Mouse (Mus musculus) right cerebral cortex, adult 18-20 months (tissue): ENCODE results near the gene Srp68.
A peak's percentile ranks its signal among the peaks of the same experiment; 100 is the strongest.

Experiments used
- DNase-seq: peaks from one replicate; pipeline ENCODE4 v3.0.0; 2022; ENCODE audit warnings: mixed read lengths

The Srp68 gene

GRCm38 (mm10) chr11:116274045-116274666, at the start of gene Srp68:
Gene Srp68 (minus strand): TSS chr11:116274217.
- peak; percentile 97 for DNase-seq

DNA sequence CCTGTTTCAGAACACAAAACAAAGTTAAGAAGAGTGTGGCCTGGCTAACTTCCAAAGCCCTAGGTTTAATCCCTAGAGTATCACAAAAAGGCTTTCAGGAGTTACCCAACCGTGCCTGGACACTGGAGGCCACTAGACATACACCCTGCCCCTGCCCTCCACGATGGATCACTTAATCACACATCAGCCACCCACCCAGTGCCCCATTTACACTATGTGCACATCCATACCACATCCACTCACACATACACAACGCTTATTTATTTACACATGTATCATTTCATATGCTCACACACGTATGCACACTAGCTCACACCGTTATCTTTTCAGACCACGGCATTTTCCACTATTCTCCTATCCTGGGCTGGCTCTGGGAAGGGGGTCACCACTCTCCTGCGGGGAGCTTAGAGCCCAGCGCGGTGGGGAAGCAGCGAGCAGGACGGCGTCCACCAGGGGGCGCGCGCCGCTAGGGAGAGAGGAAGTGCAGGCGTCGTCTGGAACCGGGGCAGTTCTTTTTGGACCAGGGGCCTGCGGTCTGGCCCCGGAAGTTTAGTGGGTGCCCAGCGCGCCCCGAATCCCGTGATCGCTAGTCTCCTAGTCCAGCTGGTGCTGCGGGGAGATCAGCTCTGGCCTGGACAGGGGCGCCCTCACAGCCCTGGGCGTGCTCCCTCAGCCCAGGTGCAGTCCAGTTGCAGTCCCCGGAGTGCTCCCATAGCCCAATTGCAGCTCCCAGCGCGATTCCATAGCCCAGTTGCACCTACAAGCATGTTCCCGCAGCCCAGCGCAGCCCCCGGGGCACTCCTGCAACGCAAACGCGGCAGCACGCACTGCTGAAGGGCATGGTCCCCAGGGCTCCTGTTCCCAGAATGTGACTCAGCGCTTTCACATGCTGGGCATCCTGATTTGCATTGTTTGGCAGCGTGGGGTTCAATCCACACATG, 45.0 kb upstream of the Srp68 start:
- DNase-seq, result peak; percentile 80

DNA sequence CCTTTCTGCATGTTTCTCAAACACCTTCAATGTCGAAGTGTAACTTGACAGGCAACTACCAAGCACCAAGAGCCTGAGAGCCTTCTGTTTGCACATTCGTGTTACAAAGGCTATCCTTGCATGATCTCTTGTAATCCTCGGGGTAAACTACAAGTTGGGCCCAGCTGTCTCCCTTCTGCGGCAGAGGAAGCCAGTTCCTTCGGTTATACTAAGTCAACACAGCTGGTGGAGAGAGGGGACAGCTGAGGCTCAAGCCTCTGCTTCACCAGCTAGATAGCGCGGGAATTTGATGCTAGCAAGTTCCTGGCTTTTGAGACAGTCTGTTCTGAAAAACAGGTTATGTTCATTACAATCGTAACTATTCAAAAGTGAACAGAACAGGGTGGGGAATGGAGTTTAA, 38.3 kb upstream of the Srp68 start:
- DNase-seq, result no peak

DNA sequence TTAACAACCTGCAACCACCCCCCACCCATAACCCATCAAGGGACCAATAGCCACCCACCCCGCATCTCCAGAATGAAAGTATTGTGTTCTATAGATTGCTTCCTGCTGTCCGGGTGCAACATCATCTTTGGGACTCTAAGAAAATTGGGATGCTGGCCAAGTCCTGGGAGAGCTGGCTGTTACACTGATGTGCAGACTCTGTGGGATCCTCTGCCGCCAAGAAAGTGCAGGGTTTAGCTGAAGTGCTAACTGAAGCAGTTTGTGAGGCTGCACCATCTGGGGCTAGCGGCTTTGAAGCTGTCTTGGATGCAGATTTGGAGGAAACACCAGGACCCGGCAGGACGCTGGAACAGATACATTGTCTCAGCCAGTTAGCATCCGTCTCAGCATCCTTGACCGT, 37.2 kb upstream of the Srp68 start:
- DNase-seq, result peak; percentile 53

- DNase-seq, result no peak
These were observed 35.6 kb upstream of the Srp68 start for GRCm38 (mm10) chr11:116309601-116310000.

DNA sequence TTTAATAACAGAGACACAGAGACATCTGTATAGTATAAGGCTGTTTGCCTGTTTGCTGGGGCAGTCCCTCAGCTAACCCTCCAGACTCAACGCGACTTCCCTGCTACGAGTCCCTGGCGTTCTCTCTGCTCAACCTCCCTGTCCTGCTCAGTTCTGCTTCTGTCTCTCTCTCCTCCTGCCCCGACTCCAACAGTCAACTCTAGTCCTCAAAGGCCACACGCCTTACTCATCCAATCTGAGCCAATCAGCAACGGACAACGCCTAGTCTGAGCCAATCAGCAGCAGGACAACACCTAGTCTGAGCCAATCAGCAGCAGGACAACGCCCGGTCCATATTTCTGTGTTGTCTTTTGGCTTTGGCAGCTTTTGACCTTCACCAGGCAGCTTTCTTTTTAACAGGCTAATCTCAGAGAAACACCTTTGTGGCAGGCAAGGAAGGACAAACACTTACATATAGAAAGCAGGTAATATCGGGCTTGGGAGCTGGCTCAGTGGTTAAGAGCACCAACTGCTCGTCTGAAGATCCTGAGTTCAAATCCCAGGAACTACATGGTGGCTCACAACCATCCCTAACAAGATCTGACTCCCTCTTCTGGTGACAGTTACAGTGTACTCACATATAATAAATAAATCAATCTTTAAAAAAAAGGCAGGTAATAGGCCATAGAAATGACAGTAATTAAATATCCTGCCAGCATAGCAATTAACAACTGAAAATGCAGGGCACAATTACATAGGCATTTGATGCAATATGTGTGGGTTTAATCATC, 33.9 kb upstream of the Srp68 start:
- no peak for DNase-seq

DNA sequence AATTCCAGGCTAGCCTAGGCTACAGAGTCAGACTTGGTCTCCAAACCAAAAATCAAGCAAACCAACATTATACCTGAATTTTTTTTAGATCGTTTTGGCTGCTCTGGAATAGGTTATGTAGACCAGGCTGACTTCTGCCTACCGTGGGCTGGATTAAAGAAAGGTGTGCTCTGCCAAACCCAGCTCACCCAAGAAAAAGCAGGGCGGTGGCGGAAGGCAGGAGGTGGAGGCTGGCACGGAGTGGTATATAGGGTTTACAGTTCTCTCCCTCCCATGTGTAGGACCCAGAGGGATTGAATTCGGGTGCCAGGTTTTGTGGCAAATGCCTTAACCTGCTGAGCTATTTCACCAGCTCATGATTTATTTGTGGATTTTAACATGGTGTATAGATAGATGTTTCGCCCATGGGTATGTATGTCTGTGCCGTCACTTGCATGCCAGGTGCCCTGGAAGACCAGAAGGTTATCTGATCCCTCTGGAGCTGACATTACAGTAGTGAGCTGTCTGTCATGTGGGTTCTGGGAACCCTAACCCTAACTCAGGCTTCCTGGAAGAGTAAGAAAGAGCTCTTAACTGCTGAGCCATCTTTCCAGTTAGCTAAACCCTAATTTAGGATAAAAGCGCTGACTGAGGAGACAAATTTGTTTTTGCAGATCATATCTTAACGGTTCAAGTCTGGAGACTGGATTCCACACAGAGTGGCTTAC, 33.2 kb upstream of the Srp68 start, which contains the start of gene Exoc7:
Gene Exoc7, minus strand, starts transcription at position 215 of the 707 bp plus-strand sequence.
- no peak for DNase-seq

- peak; percentile 92 for DNase-seq
These were observed 32.3 kb upstream of the Srp68 start for GRCm38 (mm10) chr11:116306126-116306982.

DNA sequence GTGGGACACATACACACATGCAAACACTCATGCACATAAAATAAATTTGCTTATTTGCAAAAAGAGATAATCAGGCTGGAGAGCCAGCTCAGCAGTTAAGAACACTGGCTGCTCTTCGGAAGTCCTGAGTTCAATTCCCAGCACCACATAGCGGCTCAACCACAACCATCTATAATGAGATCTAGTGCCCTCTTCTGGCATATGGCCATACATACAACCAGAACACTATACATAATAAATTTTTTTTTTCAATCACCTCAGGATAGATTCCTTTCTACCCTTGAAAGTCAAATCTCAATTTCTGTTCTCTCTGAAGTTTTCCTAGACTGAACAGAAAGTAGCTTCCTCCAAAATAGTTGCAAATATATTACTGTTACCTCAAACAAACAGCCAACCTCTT, 31.4 kb upstream of the Srp68 start:
- no peak for DNase-seq

DNA sequence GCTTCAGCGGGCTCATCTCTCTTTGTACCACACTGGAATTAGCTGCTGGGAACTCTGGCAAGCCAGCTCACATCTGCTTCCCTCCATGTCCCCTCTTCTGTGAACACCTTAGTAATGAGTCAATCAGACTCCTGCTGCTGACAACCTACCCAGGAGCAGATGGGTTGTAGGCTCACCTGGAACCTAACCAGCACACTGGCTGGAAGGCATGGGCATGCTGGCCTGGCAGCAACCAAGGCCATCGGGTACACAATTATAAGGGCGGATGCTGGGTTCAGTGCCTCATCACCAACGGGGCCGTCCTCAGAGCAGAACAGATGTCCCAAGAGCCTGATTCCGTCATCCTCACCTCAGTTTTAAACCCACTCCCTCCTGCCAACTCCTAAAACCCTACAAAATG, 24.6 kb upstream of the Srp68 start:
- DNase-seq, result no peak

DNA sequence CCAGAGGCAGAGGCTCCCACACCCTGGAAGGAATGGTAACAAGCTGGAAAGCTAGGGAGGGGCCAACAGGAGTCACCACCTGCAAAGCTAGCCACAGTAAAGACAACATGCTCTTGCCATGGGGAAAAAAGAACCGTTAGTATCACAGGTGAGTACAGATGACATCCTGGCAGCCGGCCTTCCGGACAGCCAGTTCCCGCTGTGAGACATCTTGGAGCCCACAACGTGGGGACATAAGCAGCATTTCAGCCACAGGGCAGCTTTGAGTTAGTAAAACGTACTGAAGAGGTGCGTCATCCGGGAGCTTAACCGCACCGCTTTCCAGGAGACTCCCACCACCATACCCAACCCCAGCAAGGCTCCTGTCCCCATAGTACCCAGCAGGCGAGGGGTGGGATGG, 24.2 kb upstream of the Srp68 start:
- no peak for DNase-seq

- DNase-seq, result no peak
These were observed 23.0 kb upstream of the Srp68 start for GRCm38 (mm10) chr11:116297017-116297416.

GRCm38 (mm10) chr11:116296191-116296734, 22.2 kb upstream of the Srp68 start:
- no peak for DNase-seq

- DNase-seq, result peak; percentile 33
These were observed 20.3 kb upstream of the Srp68 start for GRCm38 (mm10) chr11:116294319-116294718.

DNA sequence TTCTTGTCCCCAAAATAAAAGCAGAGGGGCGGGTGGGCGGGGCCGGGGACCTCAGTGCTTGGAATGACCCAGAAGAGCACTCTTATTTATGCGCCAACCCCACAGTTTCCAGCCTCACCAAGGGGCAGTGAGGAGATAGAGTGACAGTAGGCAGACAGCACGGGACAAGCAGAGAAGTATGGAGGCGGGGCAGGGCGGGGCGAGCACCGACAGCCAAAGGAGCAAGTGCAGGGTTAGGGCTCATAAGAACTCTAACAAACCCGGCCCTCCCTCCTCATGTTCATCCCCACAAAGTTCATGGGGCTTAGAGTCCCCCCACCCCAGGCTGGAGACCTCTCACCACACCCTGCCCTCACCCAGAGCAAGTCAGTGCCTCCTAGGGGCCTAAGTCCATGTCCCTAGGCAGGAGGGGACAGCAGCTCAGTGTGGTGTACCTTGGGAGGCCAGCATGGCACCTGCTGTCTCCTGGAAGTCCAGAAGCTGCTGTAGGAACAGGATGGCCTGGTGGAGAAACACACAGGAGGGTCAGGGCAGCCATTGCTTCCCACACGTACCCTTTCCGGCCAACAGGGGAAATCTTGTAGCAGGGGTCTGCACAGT, 19.6 kb upstream of the Srp68 start:
- no peak for DNase-seq

GRCm38 (mm10) chr11:116292401-116292800, 18.4 kb upstream of the Srp68 start:
- DNase-seq, result no peak

DNA sequence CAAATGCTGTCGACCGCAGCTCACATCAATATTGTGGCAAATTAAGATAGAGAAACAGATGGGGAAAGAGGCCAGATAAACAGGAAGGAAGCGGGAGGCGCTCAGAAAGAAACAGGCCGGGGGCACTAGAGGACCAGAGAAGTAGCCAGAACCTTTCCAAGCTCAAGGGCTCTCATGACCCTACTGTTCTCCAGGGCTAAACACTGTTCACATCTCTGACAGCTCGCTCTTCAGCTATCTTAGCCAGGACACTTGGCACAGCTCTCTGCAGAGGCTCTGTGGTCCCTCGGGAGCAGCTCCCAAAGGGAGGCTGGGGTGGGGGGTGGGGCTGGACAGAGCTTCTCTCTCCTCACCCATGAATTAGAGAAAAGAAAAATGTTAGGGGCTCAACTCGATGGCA, 16.5 kb upstream of the Srp68 start:
- DNase-seq, result no peak

GRCm38 (mm10) chr11:116287351-116287750, 13.3 kb upstream of the Srp68 start:
- DNase-seq, result no peak

- no peak for DNase-seq
These were observed 11.8 kb upstream of the Srp68 start for GRCm38 (mm10) chr11:116285770-116286191.

- DNase-seq, result no peak
These were observed 10.0 kb upstream of the Srp68 start for GRCm38 (mm10) chr11:116283982-116284381.
